Mouse (Mus musculus) ES-E14 (cell line): ENCODE results near the gene Lrp4.

Source experiments
- CHD2 ChIP-seq: IDR thresholded peaks from 2 replicates; pipeline ENCODE4 v1.6.1; 2014; ENCODE audit warnings: mild to moderate bottlenecking, low read depth, low read length, inconsistent platforms
- MAFK ChIP-seq: IDR thresholded peaks from 2 replicates; pipeline ENCODE4 v1.6.1; 2014; ENCODE audit warnings: mild to moderate bottlenecking, low read depth, low read length, inconsistent platforms; ENCODE audit not compliant: insufficient read depth
- ZC3H11A ChIP-seq: IDR thresholded peaks from 2 replicates; pipeline ENCODE4 v1.6.1; 2012; ENCODE audit warnings: low read depth, mild to moderate bottlenecking, inconsistent platforms, low read length, borderline replicate concordance
- ZNF384 ChIP-seq: IDR thresholded peaks from 2 replicates; pipeline ENCODE4 v1.6.1; 2012; ENCODE audit warnings: low read depth, low read length, inconsistent platforms

GRCm38 (mm10) chr2:91457259-91457655 is at the start of gene Lrp4:
- TF ChIP-seq MAFK, result no peak
- no peak for TF ChIP-seq ZNF384
- TF ChIP-seq CHD2, result no peak
- no peak for TF ChIP-seq ZC3H11A
